Mouse (Mus musculus) lung, adult 18-20 months (tissue): ENCODE results near the gene Crisp3.
"Not testable (repeated sequence)": the region's sequence is repeated elsewhere in the genome, so short reads cannot be mapped to it uniquely, and the experiment has no call there.

ENCODE experiments used
- DNase-seq, 2 experiments: peaks; one replicate each; pipeline ENCODE4 v3.0.0; 2022; ENCODE audit warnings: mixed read lengths in 2 of 2

The Crisp3 gene

GRCm38 (mm10) chr17:40242135-40242534, at the start of gene Crisp3:
Gene Crisp3 (minus strand): TSS chr17:40242288.
- no peak for DNase-seq

DNA sequence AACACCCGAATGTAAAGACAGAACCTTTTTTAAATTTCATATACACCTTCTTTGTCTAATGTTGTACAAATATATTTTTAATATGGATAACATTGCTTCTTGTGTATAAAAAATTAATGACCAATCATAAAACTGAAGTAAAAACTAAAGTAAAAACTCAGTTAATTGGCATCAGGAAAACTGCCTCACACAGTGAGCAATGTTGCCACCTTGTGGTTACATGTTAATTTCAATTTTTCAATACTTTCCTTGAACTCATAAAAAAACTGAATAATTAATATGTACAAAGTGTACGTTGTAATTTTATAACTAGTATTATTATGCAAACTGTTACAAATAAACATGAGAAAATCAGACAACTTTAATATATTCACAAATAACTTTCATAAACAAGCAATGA, 43.3 kb upstream of the Crisp3 start:
- no peak for DNase-seq

DNA sequence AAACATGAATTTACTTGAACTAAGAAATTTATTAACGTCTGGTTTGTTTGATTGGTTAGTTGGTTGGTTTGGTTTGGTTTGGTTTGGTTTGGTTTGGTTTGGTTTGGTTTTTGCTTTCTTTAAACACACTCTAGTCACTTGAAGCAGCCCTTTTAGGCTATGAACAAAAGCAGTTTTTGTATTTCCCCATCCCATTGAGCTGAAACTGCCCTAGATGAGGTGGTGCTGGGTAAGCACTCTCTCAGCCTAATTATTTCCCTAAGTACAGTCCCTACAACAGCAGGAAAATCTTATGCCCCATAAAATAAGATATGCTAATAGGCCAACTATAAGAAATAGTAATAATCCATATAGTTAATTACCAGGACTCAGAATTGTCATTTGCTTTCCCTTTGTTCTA, 33.4 kb upstream of the Crisp3 start:
- no peak for DNase-seq

GRCm38 (mm10) chr17:40274906-40275470, 32.9 kb upstream of the Crisp3 start:
- no peak for DNase-seq

GRCm38 (mm10) chr17:40252487-40252886, 10.4 kb upstream of the Crisp3 start:
- no peak for DNase-seq

- no peak for DNase-seq
Measured at GRCm38 (mm10) chr17:40208540-40208939, 33.5 kb downstream of the Crisp3 start, which contains the start of gene Pgk2. Gene Pgk2 (minus strand): TSS chr17:40208640.

DNA sequence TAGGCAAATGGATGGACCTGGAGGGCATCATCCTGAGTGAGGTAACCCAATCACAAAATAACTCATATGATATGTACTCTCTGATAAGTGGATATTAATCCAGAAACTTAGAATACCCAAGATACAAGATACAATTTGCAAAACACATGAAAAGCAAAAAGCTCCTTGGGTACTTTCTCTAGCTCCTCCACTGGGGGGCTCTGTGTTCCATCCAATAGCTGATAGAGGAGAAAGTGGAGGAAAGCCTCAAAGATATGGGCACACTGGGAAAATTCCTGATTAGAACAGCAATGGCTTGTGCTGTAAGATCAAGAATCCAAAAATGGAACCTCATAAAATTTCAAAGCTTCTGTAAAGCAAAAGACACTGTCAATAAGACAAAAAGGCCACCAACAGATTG, 40.3 kb downstream of the Crisp3 start:
- not testable (repeated sequence) for DNase-seq

DNA sequence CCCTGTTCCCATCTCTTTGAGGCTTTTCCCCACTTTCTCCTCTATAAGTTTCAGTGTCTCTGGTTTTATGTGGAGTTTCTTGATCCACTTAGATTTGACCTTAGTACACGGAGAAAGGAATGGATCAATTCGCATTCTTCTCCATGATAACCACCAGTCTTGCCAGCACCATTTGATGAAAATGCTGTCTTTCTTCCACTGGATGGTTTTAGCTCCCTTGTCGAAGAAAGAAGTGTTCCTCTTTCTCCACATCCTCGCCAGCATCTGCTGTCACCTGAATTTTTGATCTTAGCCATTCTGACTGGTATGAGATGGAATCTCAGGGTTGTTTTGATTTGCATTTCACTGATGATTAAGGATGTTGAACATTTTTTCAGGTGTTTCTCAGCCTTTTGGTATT, 51.9 kb downstream of the Crisp3 start:
- DNase-seq: not testable (repeated sequence)
